17 mouse cellular contexts compared by ENCODE assay signal in genomic region chr5:114728160-114728559, GRCm38 (mm10). TPM values are rescaled to one million over a fixed set of nuclear protein-coding genes. Genes with fewer than 3 reads are reported as not detected.
DNase-seq lines count a peak whose midpoint lies in the region; ATAC-seq and TF ChIP-seq lines count a peak whose summit lies in the region.
"Had no signal": no experiment of that assay in that cellular context is flagged by ENCODE, and none has a peak within 500 bp of the region (broad histone marks: within the 10 kb centered on the region; RNA-seq: fewer than 3 reads in every experiment).

No protein-coding gene starts in this region.

- DNase-seq in cerebellum, postnatal 14 days: peak; percentile 16 to 44
- DNase-seq in cerebellum, adult 18-20 months: no peak
- DNase-seq in kidney, postnatal 0 days (ENCODE audit: low spot score): no peak
- peak; percentile 56 for DNase-seq in gastrocnemius, postnatal 25 days
- DNase-seq in layer of hippocampus, adult 2 months (ENCODE audit: low spot score in 2 of 2): no peak
- no peak for DNase-seq in liver, embryonic 11.5 days (ENCODE audit: low spot score)
- no peak for DNase-seq in spleen, postnatal 4 days (ENCODE audit: low spot score in 2 of 2)
- DNase-seq: cerebellum, adult 11-12 months; embryo, embryonic 11 days; kidney, adult 18-20 months; retina, postnatal 1 day; thymus, postnatal 14 days had no signal

- H3K36me3 ChIP-seq in kidney, postnatal 0 days (ENCODE audit: insufficient read depth, low read length): peaks cover 50% of the 10 kb centered on the region
- H3K36me3 ChIP-seq in kidney, embryonic 16.5 days (ENCODE audit: insufficient read depth, low read length): peaks cover 44% of the 10 kb centered on the region
- H3K36me3 ChIP-seq in liver, embryonic 11.5 days (ENCODE audit: control insufficient read depth, insufficient read depth, low read length): peaks cover 28% of the 10 kb centered on the region

- no peak overlapping the region for H3K27ac ChIP-seq in kidney, postnatal 0 days
- H3K27ac ChIP-seq in kidney, embryonic 16.5 days (ENCODE audit: low read length): no peak overlapping the region
- no peak overlapping the region for H3K27ac ChIP-seq in layer of hippocampus, adult 2 months
- no peak overlapping the region for H3K27ac ChIP-seq in liver, embryonic 11.5 days (ENCODE audit: low read depth, low read length)
- H3K27ac ChIP-seq: hindbrain, embryonic 10.5 days; liver, embryonic 12.5 days had no signal

- H3K4me1 ChIP-seq in kidney, postnatal 0 days (replicated peaks; ENCODE audit: insufficient read depth, low read length): no peaks in the 10 kb centered on the region
- peaks cover 6% of the 10 kb centered on the region for H3K4me1 ChIP-seq in kidney, embryonic 16.5 days (ENCODE audit: insufficient read depth, low read length)
- H3K4me1 ChIP-seq in liver, embryonic 11.5 days (replicated peaks; ENCODE audit: control insufficient read depth, insufficient read depth, low read length): no peaks in the 10 kb centered on the region
- H3K4me1 ChIP-seq: liver, embryonic 12.5 days had no signal

- H3K4me3 ChIP-seq in kidney, postnatal 0 days (replicated peaks; ENCODE audit: low read depth, low read length): no peak overlapping the region
- H3K4me3 ChIP-seq in kidney, embryonic 16.5 days (ENCODE audit: low read length): no peak overlapping the region
- H3K4me3 ChIP-seq in layer of hippocampus, adult 2 months: no peak overlapping the region
- H3K4me3 ChIP-seq in liver, embryonic 11.5 days (ENCODE audit: low read depth, low read length): no peak overlapping the region
- H3K4me3 ChIP-seq: hindbrain, embryonic 10.5 days; liver, embryonic 12.5 days had no signal

- H3K9ac ChIP-seq in kidney, postnatal 0 days (ENCODE audit: low read depth, low read length): no peak overlapping the region
- H3K9ac ChIP-seq in kidney, embryonic 16.5 days (replicated peaks; ENCODE audit: low read length): no peak overlapping the region
- H3K9ac ChIP-seq in liver, embryonic 11.5 days (ENCODE audit: low read depth, low read length): no peak overlapping the region
- H3K9ac ChIP-seq: liver, embryonic 12.5 days had no signal

- peak; percentile 25; the same call in 1 of the 2 replicates for ATAC-seq in kidney, postnatal 0 days (replicated peaks; ENCODE audit: low FRiP score, low read depth)
- ATAC-seq in kidney, embryonic 16.5 days (ENCODE audit: low FRiP score, low TSS enrichment): no peak
- ATAC-seq in liver, embryonic 11.5 days (replicated peaks; ENCODE audit: low FRiP score): no peak
- ATAC-seq: liver, embryonic 12.5 days; lung, postnatal 0 days had no signal

- H3K4me2 ChIP-seq in kidney, postnatal 0 days (ENCODE audit: low read length): no peak overlapping the region
- no peak overlapping the region for H3K4me2 ChIP-seq in kidney, embryonic 16.5 days (replicated peaks; ENCODE audit: low read depth, low read length)
- no peak overlapping the region for H3K4me2 ChIP-seq in liver, embryonic 11.5 days
- H3K4me2 ChIP-seq: liver, embryonic 12.5 days; midbrain, embryonic 11.5 days had no signal

- no peaks in the 10 kb centered on the region for H3K9me3 ChIP-seq in kidney, postnatal 0 days (replicated peaks; ENCODE audit: low read length)
- peaks cover 6% of the 10 kb centered on the region; the same call in 1 of the 2 replicates for H3K9me3 ChIP-seq in kidney, embryonic 16.5 days (ENCODE audit: low read length)
- H3K9me3 ChIP-seq in liver, embryonic 11.5 days (ENCODE audit: control insufficient read depth, low read length): no peaks in the 10 kb centered on the region
- H3K9me3 ChIP-seq: liver, embryonic 12.5 days had no signal

- 74% methylated on average over 10 of the region's 10 CpGs for WGBS in kidney, postnatal 0 days
- 82% methylated on average over 10 of the region's 10 CpGs for WGBS in kidney, embryonic 16.5 days
- 92% methylated on average over 10 of the region's 10 CpGs for WGBS in liver, embryonic 11.5 days

- TF ChIP-seq CTCF in kidney, postnatal 0 days (IDR thresholded peaks at IDR 0.05; ENCODE audit: low read depth): no peak
- TF ChIP-seq CTCF in layer of hippocampus, adult 2 months (conservative IDR thresholded peaks at IDR 0.05): no peak

- H3K27me3 ChIP-seq in kidney, postnatal 0 days (ENCODE audit: insufficient read depth, low read length): no peaks in the 10 kb centered on the region
- H3K27me3 ChIP-seq in kidney, embryonic 16.5 days (ENCODE audit: insufficient read depth, low read length): no peaks in the 10 kb centered on the region
- no peaks in the 10 kb centered on the region for H3K27me3 ChIP-seq in liver, embryonic 11.5 days (replicated peaks; ENCODE audit: control insufficient read depth, insufficient read depth, low read length)
- H3K27me3 ChIP-seq: liver, embryonic 12.5 days had no signal

RNA-seq across cellular contexts. Expression of gene Tchp, which starts 20.6 kb away (rescaled TPM):
- polyA plus RNA-seq in kidney, postnatal 0 days (2015; fragmentation: Nextera tagmentation; extraction: Ambion mirVana): 10.2 and 12.2 TPM in 2 replicates
- polyA plus RNA-seq in kidney, embryonic 16.5 days (2015; fragmentation: Nextera tagmentation; extraction: Ambion mirVana): 15.5 and 16.1 TPM in 2 replicates
- total RNA-seq in gastrocnemius, postnatal 25 days (2021): 1 to 10 TPM; 2.3 to 2.8 TPM
- 10 to 100 TPM; 12.7 to 19.3 TPM for total RNA-seq in layer of hippocampus, adult 2 months (2021)
- 7.9 and 11.4 TPM in 2 replicates for polyA plus RNA-seq in liver, embryonic 11.5 days (2014; fragmentation: Nextera tagmentation; extraction: Ambion mirVana)

RNA-seq across cellular contexts. Expression of gene Gltp, which starts 37.4 kb away (rescaled TPM):
- polyA plus RNA-seq in kidney, postnatal 0 days (2015; fragmentation: Nextera tagmentation; extraction: Ambion mirVana): 65.0 and 70.3 TPM in 2 replicates
- polyA plus RNA-seq in kidney, embryonic 16.5 days (2015; fragmentation: Nextera tagmentation; extraction: Ambion mirVana): 86.0 and 89.6 TPM in 2 replicates
- 1 to 10 TPM; 9.0 to 10.0 TPM for total RNA-seq in gastrocnemius, postnatal 25 days (2021)
- 10 to 100 TPM; 23.6 to 27.3 TPM for total RNA-seq in layer of hippocampus, adult 2 months (2021)
- 51.3 and 53.4 TPM in 2 replicates for polyA plus RNA-seq in liver, embryonic 11.5 days (2014; fragmentation: Nextera tagmentation; extraction: Ambion mirVana)

RNA-seq across cellular contexts. Expression of gene Ankrd13a, which starts 46.3 kb away (rescaled TPM):
- 45.6 and 49.2 TPM in 2 replicates for polyA plus RNA-seq in kidney, postnatal 0 days (2015; fragmentation: Nextera tagmentation; extraction: Ambion mirVana)
- polyA plus RNA-seq in kidney, embryonic 16.5 days (2015; fragmentation: Nextera tagmentation; extraction: Ambion mirVana): 15.6 and 33.9 TPM in 2 replicates
- 10 to 100 TPM; 21.7 to 22.1 TPM for total RNA-seq in gastrocnemius, postnatal 25 days (2021)
- 10 to 100 TPM; 39.6 to 48.8 TPM for total RNA-seq in layer of hippocampus, adult 2 months (2021)
- polyA plus RNA-seq in liver, embryonic 11.5 days (2014; fragmentation: Nextera tagmentation; extraction: Ambion mirVana): 81.2 and 96.5 TPM in 2 replicates

RNA-seq across cellular contexts. Expression of gene Git2, which starts 47.2 kb away (rescaled TPM):
- polyA plus RNA-seq in kidney, postnatal 0 days (2015; fragmentation: Nextera tagmentation; extraction: Ambion mirVana): 25.8 and 27.8 TPM in 2 replicates
- polyA plus RNA-seq in kidney, embryonic 16.5 days (2015; fragmentation: Nextera tagmentation; extraction: Ambion mirVana): 45.7 and 50.1 TPM in 2 replicates
- total RNA-seq in gastrocnemius, postnatal 25 days (2021): 10 to 100 TPM; 16.1 to 21.7 TPM
- total RNA-seq in layer of hippocampus, adult 2 months (2021): 10 to 100 TPM; 45.7 to 47.5 TPM
- polyA plus RNA-seq in liver, embryonic 11.5 days (2014; fragmentation: Nextera tagmentation; extraction: Ambion mirVana): 37.5 and 46.1 TPM in 2 replicates

Comparison
In these comparisons a context has a peak if more than half of its experiments do, and no peak if none do; other contexts are left out.
1. DNase-seq: peak in cerebellum, postnatal 14 days (2 of 2) and gastrocnemius, postnatal 25 days (single experiment); none in cerebellum, adult 18-20 months (0 of 2), kidney, postnatal 0 days (single experiment), layer of hippocampus, adult 2 months (0 of 2), liver, embryonic 11.5 days (single experiment) and spleen, postnatal 4 days (0 of 2).